Mouse (Mus musculus) myocyte (in vitro differentiated cells): Measurements from ENCODE around the gene C2cd4d. TPM values are rescaled to one million over a fixed set of nuclear protein-coding genes. Genes with fewer than 3 reads are reported as not detected.

Experiments
- H3K27me3 ChIP-seq: one replicate; pipeline ENCODE4 v1.6.1; 2011; ENCODE audit not compliant: control insufficient read depth, insufficient read depth, insufficient read length
- H3K36me3 ChIP-seq: one replicate; pipeline ENCODE4 v1.6.1; 2011; ENCODE audit not compliant: control insufficient read depth, insufficient read depth
- H3K4me2 ChIP-seq: one replicate; pipeline ENCODE4 v1.6.1; 2011; ENCODE audit warnings: low read depth, control low read depth
- H3K4me3 ChIP-seq: one replicate; pipeline ENCODE4 v1.5.1; 2011; ENCODE audit warnings: mild to moderate bottlenecking, control low read depth, moderate library complexity
- H3K79me2 ChIP-seq: one replicate; pipeline ENCODE4 v1.6.1; 2011; ENCODE audit not compliant: control insufficient read depth, insufficient read depth
- H3ac ChIP-seq: one replicate; pipeline ENCODE4 v1.6.1; 2011; ENCODE audit not compliant: control insufficient read depth, insufficient read length
- CEBPB ChIP-seq: IDR thresholded peaks from 2 replicates; pipeline ENCODE4 v1.6.1; 2011; ENCODE audit warnings: mild to moderate bottlenecking, moderate library complexity; ENCODE audit not compliant: poor library complexity, insufficient read depth, severe bottlenecking
- E2F4 ChIP-seq: IDR thresholded peaks from one replicate; pipeline ENCODE4 v1.6.1; 2011; ENCODE audit warnings: mild to moderate bottlenecking, control low read depth, moderate library complexity; ENCODE audit not compliant: insufficient read depth
- MAX ChIP-seq: IDR thresholded peaks from one replicate; pipeline ENCODE4 v1.6.1; 2011; ENCODE audit warnings: low read depth, mild to moderate bottlenecking, control low read depth
- MYOD1 ChIP-seq, 3 experiments: IDR thresholded peaks; one replicate each; pipeline ENCODE4 v1.6.1; 2011; ENCODE audit warnings: control low read depth in 2 of 3, low read depth in 2 of 3, mild to moderate bottlenecking in 2 of 3, moderate library complexity in 1 of 3; ENCODE audit not compliant: insufficient read length in 2 of 3, control insufficient read depth in 1 of 3
- MYOG ChIP-seq, 3 experiments: IDR thresholded peaks; one replicate each; pipeline ENCODE4 v1.6.1; 2011; ENCODE audit warnings: control low read depth in 2 of 3, low read depth in 2 of 3, mild to moderate bottlenecking in 2 of 3; ENCODE audit not compliant: insufficient read length in 2 of 3, control insufficient read depth in 1 of 3, insufficient read depth in 1 of 3
- POLR2A ChIP-seq: IDR thresholded peaks from one replicate; pipeline ENCODE4 v1.6.1; 2011; ENCODE audit warnings: low read depth, mild to moderate bottlenecking, control low read depth, moderate library complexity; ENCODE audit not compliant: insufficient read length
- POLR2AphosphoS2 ChIP-seq: IDR thresholded peaks from one replicate; pipeline ENCODE4 v1.6.1; 2011; ENCODE audit warnings: low read depth, control low read depth; ENCODE audit not compliant: insufficient read length
- REST ChIP-seq: IDR thresholded peaks from one replicate; pipeline ENCODE4 v1.6.1; 2011; ENCODE audit warnings: mild to moderate bottlenecking, control low read depth, moderate library complexity; ENCODE audit not compliant: insufficient read depth, insufficient read length
- SRF ChIP-seq: IDR thresholded peaks from one replicate; pipeline ENCODE4 v1.6.1; 2011; ENCODE audit warnings: low read depth; ENCODE audit not compliant: control insufficient read depth, insufficient read length
- TCF12 ChIP-seq: IDR thresholded peaks from one replicate; pipeline ENCODE4 v1.6.1; 2011; ENCODE audit warnings: mild to moderate bottlenecking, control low read depth; ENCODE audit not compliant: poor library complexity, insufficient read depth, severe bottlenecking
- TCF3 ChIP-seq: IDR thresholded peaks from one replicate; pipeline ENCODE4 v1.6.1; 2011; ENCODE audit warnings: low read depth, control low read depth; ENCODE audit not compliant: insufficient read length
- USF1 ChIP-seq: IDR thresholded peaks from one replicate; pipeline ENCODE4 v1.6.1; 2011; ENCODE audit warnings: low read depth, mild to moderate bottlenecking, control low read depth, moderate library complexity
- polyA plus RNA-seq: library from polyadenylated mRNA; unstranded; fragments of >200 nt; fragmentation: generic; extraction: Trizol; gene quantifications from one replicate; pipeline ENCODE4 v1.2.1, GENCODE M21; 2012; ENCODE audit warnings: missing spikeins

C2cd4d gene
- polyA plus RNA-seq, 1 experiment = not detected

GRCm38 (mm10) chr3:94379831-94380510 is 17.7 kb downstream of the C2cd4d start:
- Histone ChIP-seq H3K36me3 (no peaks in the 10 kb centered on the region), H3K4me2 (no peak overlapping the region), H3K79me2 (no peaks in the 10 kb centered on the region), H3ac (no peak overlapping the region), H3K4me3 (no peak overlapping the region), H3K27me3 (no peaks in the 10 kb centered on the region)
- no peak for TF ChIP-seq TCF12
- TF ChIP-seq POLR2A = no peak

DNA sequence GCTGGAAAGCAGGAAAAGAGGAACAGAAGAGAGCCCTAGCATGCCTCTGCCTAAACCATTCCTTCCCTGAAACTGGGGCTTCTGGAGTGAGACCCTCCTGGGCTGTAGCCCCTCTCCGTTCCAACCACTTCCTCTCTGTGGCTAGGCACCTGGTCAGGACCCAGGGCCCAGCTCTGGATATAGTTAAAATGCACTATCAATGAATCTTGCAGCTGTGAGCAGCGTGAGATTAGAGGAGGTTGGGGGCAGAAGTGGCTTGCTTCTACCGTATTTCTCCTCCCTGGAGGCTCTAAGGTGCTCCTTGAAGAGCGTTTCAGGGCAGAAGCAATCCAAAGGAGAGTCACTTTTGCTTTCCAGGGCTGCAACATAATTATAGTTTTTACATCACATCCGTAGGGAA is 20.1 kb downstream of the C2cd4d start:
- H3K79me2 ChIP-seq = no peaks in the 10 kb centered on the region

DNA sequence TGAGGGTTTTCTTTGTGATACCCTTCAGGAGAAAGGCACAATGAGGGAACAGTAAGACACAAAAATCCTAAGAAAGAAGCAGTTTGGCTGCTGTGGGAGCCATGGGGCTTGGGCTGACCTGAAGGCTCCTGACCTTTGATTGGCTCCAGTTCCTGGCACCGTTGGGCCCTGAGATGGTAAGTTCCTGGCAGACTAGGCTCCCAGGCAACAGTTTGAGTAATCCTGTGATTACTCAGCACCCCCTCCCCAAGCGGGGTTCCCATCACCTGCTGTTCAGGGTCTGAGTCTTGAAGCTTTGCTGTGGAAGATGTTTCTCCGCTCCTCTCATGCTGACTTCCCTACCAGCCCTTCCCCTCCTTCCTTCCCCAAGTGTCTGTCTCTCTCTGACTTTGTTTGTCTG is 21.2 kb downstream of the C2cd4d start:
- H3K4me3 ChIP-seq = no peak overlapping the region
- H3ac ChIP-seq = no peak overlapping the region
- TF ChIP-seq CEBPB = no peak
- no peak for TF ChIP-seq TCF12
- TF ChIP-seq MYOD1 (IDR thresholded peaks at IDR 0.05; ENCODE audit: control insufficient read depth in 1 of 3, insufficient read length in 2 of 3, low read depth in 2 of 3) = no peak
- no peak for TF ChIP-seq E2F4
- TF ChIP-seq MAX = no peak
- TF ChIP-seq SRF = no peak
- no peak for TF ChIP-seq POLR2AphosphoS2
- TF ChIP-seq USF1 = no peak
- no peak for TF ChIP-seq TCF3
- no peak for TF ChIP-seq MYOG (IDR thresholded peaks at IDR 0.05; ENCODE audit: control insufficient read depth in 1 of 3, insufficient read depth in 1 of 3, insufficient read length in 2 of 3, low read depth in 2 of 3)
- no peak for TF ChIP-seq REST
- no peak for TF ChIP-seq POLR2A
- no peak overlapping the region for H3K4me2 ChIP-seq
- no peaks in the 10 kb centered on the region for H3K79me2 ChIP-seq
- H3K27me3 ChIP-seq = peaks cover 5% of the 10 kb centered on the region
- H3K36me3 ChIP-seq = no peaks in the 10 kb centered on the region

More for the DNA sequence above, 20.1 kb downstream of the C2cd4d start:
- H3K4me3 ChIP-seq = no peak overlapping the region
- no peak for TF ChIP-seq REST
- TF ChIP-seq MYOG (IDR thresholded peaks at IDR 0.05; ENCODE audit: control insufficient read depth in 1 of 3, insufficient read depth in 1 of 3, insufficient read length in 2 of 3, low read depth in 2 of 3) = no peak
- TF ChIP-seq TCF12 = no peak
- TF ChIP-seq MYOD1 (IDR thresholded peaks at IDR 0.05; ENCODE audit: control insufficient read depth in 1 of 3, insufficient read length in 2 of 3, low read depth in 2 of 3) = no peak
- no peak for TF ChIP-seq POLR2A
- TF ChIP-seq POLR2AphosphoS2 = no peak
- TF ChIP-seq TCF3 = no peak
- TF ChIP-seq USF1 = no peak
- no peak for TF ChIP-seq CEBPB
- TF ChIP-seq MAX = no peak
- no peak for TF ChIP-seq SRF
- no peak overlapping the region for H3K4me2 ChIP-seq
- H3ac ChIP-seq = no peak overlapping the region
- H3K27me3 ChIP-seq = peaks cover 3% of the 10 kb centered on the region
- no peaks in the 10 kb centered on the region for H3K36me3 ChIP-seq

- H3K36me3 ChIP-seq = no peaks in the 10 kb centered on the region
- H3K4me2 ChIP-seq = no peak overlapping the region
- no peaks in the 10 kb centered on the region for H3K79me2 ChIP-seq
- no peak overlapping the region for H3K4me3 ChIP-seq
- H3K27me3 ChIP-seq = peaks cover 5% of the 10 kb centered on the region
- no peak overlapping the region for H3ac ChIP-seq
- TF ChIP-seq USF1 = no peak
- peak in 2 of 3 experiments; percentile 22 to 71 for TF ChIP-seq MYOD1 (IDR thresholded peaks at IDR 0.05; ENCODE audit: control insufficient read depth in 1 of 3, insufficient read length in 2 of 3, low read depth in 2 of 3)
- no peak for TF ChIP-seq POLR2A
Measured at GRCm38 (mm10) chr3:94386671-94387070, 24.4 kb downstream of the C2cd4d start.

DNA sequence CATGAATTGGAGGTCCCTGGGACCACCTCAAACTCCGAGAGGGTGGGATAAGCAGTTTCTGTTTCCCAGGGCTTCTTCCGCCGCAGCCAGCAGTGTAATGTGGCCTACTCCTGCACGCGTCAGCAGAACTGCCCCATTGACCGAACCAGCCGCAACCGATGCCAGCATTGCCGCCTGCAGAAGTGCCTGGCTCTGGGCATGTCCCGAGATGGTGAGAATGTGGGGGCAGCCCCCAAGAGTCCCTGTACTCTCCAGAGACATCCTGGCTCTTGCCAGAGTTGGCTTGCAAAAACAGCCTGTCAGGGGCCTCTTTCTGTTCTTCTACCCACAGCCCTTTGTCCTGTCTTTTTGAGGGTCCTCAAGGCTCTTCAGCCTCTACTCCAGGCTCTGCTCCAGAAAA is 25.2 kb downstream of the C2cd4d start:
- Histone ChIP-seq H3K36me3 (no peaks in the 10 kb centered on the region), H3ac (no peak overlapping the region), H3K27me3 (peaks cover 5% of the 10 kb centered on the region), H3K79me2 (no peaks in the 10 kb centered on the region), H3K4me3 (no peak overlapping the region), H3K4me2 (no peak overlapping the region)
- TF ChIP-seq USF1 (no peak), SRF (no peak), POLR2AphosphoS2 (no peak), POLR2A (no peak)
